35 mouse cellular contexts compared by ENCODE assay signal in genomic region chr16:45940701-45941100, GRCm38 (mm10).
"Had no signal": no experiment of that assay in that cellular context is flagged by ENCODE, and none has a peak within 500 bp of the region (broad histone marks: within the 10 kb centered on the region; RNA-seq: fewer than 3 reads in every experiment).

No protein-coding gene starts in this region.

- H3K36me3 ChIP-seq: heart, embryonic 10.5 days; heart, embryonic 12.5 days; heart, embryonic 13.5 days; heart, embryonic 15.5 days; hindbrain, embryonic 10.5 days; hindbrain, embryonic 12.5 days; hindbrain, embryonic 13.5 days; hindbrain, embryonic 15.5 days; intestine, embryonic 15.5 days; kidney, embryonic 15.5 days had no signal

- H3K9me3 ChIP-seq: heart, embryonic 10.5 days; heart, embryonic 15.5 days; hindbrain, embryonic 10.5 days; hindbrain, embryonic 12.5 days; hindbrain, embryonic 13.5 days; hindbrain, embryonic 15.5 days; intestine, embryonic 15.5 days; kidney, embryonic 15.5 days had no signal

- H3K4me2 ChIP-seq: heart, embryonic 11.5 days; heart, embryonic 12.5 days; heart, embryonic 13.5 days; heart, embryonic 15.5 days; hindbrain, embryonic 12.5 days; hindbrain, embryonic 13.5 days; hindbrain, embryonic 14.5 days; hindbrain, embryonic 15.5 days; intestine, embryonic 15.5 days; kidney, embryonic 15.5 days had no signal

- H3K4me3 ChIP-seq: heart, embryonic 10.5 days; heart, embryonic 12.5 days; heart, embryonic 13.5 days; heart, embryonic 15.5 days; hindbrain, embryonic 10.5 days; hindbrain, embryonic 12.5 days; hindbrain, embryonic 13.5 days; hindbrain, embryonic 15.5 days; intestine, embryonic 15.5 days; kidney, embryonic 15.5 days; layer of hippocampus, adult 2 months had no signal

- H3K27me3 ChIP-seq: heart, embryonic 12.5 days; heart, embryonic 13.5 days; heart, embryonic 15.5 days; hindbrain, embryonic 12.5 days; hindbrain, embryonic 13.5 days; hindbrain, embryonic 15.5 days; intestine, embryonic 15.5 days; kidney, embryonic 15.5 days had no signal

- H3K27ac ChIP-seq: heart, embryonic 10.5 days; heart, embryonic 13.5 days; heart, embryonic 15.5 days; hindbrain, embryonic 10.5 days; hindbrain, embryonic 12.5 days; hindbrain, embryonic 13.5 days; hindbrain, embryonic 14.5 days; hindbrain, embryonic 15.5 days; hindbrain, postnatal 0 days; intestine, embryonic 15.5 days; kidney, embryonic 15.5 days; kidney, postnatal 0 days; layer of hippocampus, adult 2 months had no signal

- H3K4me1 ChIP-seq: heart, embryonic 12.5 days; heart, embryonic 15.5 days; intestine, embryonic 15.5 days had no signal

- ATAC-seq: hindbrain, embryonic 16.5 days; hindbrain, postnatal 0 days; inflammation-experienced regulatory T-cells, adult 6 months; intestine, embryonic 15.5 days; intestine, embryonic 16.5 days; intestine, postnatal 0 days had no signal

- DNase-seq: heart, postnatal 10 days; heart, postnatal 14 days; heart, postnatal 36 days; heart, postnatal 4 days; kidney, adult 11 months; kidney, adult 18-20 months; kidney, adult 2 months; kidney, adult 8-10 months; kidney, adult 9 months; kidney, postnatal 10 days; kidney, postnatal 14 days; kidney, postnatal 25 days; kidney, postnatal 36 days; kidney, postnatal 4 days; layer of hippocampus, adult 9-11 months; layer of hippocampus, postnatal 36 days had no signal

- H3K9ac ChIP-seq: heart, embryonic 12.5 days; heart, embryonic 13.5 days; heart, embryonic 15.5 days; hindbrain, embryonic 12.5 days; hindbrain, embryonic 13.5 days; hindbrain, embryonic 14.5 days; hindbrain, embryonic 15.5 days; intestine, embryonic 15.5 days; kidney, embryonic 15.5 days had no signal
